Mouse (Mus musculus) large intestine, adult 2 months (tissue): ENCODE measurements at regions not wholly inside any gene's neighbourhood (a gene's known extent, or its start where the extent isn't known, plus 50 kb on each side); places are given as distances from the start of the nearest gene placed in this dataset.

Source experiments
- DNase-seq: peaks from one replicate; pipeline ENCODE4 v3.0.0-alpha.2; 2012; ENCODE audit warnings: low read depth, low spot score
- WGBS: fragments of 180-500 bp; shearing (Covaris S2); methylation state at CpG from one replicate; pipeline ENCODE4 v1.1.7; 2018; 5-methylcytosine and 5-hydroxymethylcytosine counted together

DNA sequence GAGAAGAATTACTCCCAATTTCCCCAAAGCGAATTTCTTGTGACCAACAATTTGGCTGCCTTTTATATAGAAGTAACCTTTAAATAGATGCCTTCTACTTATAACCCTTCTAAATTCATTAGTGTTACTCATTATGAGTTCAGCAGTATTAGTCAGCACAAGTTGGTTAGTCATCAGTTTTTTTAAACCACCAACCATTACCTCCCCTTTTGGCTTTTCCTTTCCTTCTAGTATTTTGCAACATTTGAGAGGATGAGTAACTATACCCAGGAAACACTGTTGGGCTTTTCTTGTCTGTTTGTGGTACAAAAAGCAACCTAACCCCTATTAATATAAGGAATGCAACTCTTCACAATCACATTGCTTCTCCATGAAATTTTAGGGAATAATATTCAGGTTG is 278.6 kb downstream of the Tex13c3 start:
- no peak for DNase-seq
- WGBS, result 76% methylated on average over 1 of the region's 1 CpGs

DNA sequence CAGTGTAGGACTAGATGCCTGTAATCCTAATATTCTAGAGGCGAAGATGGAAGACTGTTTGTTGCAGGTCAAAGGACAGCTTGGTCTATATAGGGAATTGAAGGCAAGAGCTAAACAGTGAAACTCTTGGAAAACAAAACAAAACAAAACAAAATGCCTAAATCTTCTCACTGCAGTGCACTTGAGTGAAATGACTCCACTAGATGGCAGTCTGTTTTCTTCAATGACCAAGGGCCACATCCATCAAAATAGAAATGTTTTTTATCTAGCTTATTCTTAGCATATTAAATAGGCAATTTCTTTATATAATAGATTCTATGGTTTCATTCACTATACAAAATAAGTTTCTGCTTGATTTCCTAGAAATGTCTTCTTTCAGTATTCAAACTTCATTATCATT is 279.7 kb downstream of the Tex13c3 start:
- no peak for DNase-seq
- 75% methylated on average over 1 of the region's 1 CpGs for WGBS

DNA sequence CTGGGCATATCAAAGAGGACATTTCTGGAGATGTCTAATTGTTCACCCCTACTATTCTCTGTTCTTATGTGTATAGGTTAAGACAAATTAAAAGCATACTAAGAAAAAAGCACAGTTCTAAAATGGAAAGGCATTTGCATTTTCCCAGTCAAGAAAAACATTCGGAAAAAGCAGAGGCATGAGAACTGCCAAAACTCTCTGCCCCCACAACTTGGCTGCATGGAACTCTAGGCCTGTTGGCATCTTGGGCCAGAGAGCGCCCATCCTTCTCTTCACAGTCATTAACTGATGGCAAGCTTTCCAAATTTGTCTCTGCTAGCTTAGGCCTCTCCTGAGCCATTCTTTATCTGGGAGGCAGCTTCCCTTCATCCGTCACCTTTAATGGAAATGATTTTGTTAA is 281.6 kb downstream of the Tex13c3 start:
- 87% methylated on average over 3 of the region's 3 CpGs for WGBS
- no peak for DNase-seq

DNA sequence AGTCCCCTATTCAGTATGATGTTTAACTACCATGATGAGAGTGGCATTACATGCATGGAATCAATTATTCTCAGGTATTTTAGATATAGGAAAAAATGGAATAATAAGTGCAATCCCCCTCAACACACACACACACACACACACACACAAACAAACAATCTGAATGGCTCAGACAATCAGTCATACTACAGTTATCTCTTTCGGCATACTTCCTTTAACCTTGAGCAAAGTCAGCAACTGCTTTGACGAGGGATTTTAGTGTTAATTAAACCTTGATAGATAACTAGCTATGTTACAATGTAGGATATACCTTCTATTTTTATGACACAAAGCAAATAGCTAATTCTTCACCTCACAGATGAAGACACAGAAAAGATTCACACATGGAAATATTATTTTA is 312.1 kb downstream of the Tex13c3 start:
- no peak for DNase-seq
- 38% methylated on average over 2 of the region's 2 CpGs for WGBS

DNA sequence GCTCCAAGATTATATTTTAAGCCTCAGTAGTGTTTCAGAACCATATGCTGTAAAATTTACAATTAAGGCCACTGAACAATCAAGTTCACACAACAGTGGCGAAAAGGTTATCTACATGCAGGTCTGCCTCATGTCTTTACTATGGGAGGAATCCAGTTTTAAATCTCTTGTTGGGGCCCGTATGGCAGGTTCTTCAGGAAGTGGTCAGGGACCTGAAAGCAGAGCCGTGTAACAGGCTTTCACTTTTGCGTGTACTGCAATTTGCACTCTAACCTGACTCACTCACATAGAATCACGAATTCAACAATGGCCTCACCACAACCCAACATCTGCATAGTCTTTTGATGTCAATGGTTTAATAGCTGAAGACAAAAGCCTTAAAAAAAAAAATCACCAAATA is 312.6 kb downstream of the Tex13c3 start:
- WGBS, result 34% methylated on average over 5 of the region's 5 CpGs
- no peak for DNase-seq

DNA sequence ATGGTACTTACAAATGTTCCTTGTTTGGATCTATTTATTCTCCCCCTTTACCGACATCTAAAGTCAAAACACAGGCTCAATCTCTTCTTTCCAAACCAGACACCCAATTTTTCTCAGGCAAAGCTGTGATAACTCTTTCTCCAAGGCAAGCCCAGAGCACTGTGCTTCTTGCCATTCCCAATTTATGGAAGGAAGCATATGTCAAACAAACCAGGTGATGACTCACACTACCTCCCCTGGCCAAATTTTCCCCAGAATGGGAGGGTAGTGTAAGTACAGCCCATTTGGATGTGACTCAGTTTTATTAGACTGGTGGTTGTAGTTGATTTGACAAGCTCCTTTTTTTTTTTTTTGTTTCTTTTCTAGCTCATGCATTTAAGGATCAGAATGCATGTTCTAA is 313.0 kb downstream of the Tex13c3 start:
- DNase-seq, result no peak
- WGBS, result 54% methylated on average over 1 of the region's 1 CpGs

DNA sequence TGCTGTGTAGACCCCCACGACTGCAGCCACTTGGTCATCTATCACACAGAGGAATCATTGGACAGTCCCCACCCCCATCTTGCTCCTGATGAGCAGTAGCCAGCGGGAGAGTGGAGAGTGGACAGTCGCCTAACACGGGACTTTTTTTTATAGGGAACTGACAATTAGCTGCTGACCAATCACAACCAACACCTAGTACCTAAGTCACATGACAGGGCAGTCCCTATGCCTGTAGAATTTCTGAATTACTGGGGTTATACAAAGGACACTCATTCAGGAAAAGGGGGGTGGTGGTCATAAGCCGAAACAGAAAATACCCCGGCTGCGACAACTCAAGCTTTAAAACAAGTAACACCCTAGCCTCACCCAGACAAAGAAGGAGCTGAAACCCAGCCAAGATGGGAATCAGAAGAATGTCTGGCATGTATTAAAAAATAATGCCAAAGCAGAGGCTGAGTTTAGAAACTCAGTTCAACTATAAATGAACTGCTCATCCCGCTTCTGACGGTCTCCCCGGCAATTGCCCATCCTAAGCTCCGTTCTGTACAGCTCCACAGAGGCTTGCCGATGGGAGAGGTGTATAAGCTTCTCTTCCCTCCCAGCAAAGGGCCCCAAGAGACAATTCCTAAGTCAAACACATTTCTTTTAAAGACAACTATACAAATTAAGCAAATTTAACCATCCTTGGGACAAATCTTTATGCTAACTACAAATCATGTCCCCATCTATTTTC is 313.8 kb downstream of the Tex13c3 start:
- 55% methylated on average over 12 of the region's 12 CpGs for WGBS
- no peak for DNase-seq

DNA sequence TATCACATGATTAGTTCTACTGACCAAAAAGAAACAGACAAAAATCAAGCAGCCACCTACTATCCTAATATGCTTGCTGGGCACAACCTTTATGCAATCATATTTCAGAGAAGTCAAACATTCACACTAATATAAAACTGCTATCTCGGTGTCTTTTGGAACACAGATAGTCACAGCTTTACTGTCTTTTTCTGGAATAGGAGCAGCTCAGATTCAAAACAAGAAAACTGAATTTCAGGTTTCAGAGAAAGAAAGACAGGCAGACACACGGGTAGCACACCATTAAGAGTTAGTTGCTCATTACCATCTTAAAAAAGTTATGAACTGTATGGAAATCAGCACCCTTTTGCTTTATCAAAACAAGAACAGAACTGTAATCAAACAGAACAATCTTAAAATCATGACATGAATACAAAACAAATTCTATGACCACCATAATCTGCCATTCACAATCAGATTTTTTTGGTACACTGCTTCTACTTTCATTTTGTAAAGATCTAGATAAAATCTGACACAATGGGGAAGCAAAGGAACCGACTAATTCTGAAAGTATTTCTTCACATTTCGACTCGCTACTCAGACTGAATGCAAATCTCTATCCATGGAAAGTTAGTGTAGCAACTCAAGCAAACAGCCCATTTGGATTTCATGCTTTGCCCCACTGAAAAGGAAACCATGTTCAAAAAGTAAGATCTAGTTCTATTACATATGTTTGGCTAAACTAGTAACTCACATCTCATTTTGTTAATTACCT is 315.1 kb downstream of the Tex13c3 start:
- DNase-seq, result no peak

DNA sequence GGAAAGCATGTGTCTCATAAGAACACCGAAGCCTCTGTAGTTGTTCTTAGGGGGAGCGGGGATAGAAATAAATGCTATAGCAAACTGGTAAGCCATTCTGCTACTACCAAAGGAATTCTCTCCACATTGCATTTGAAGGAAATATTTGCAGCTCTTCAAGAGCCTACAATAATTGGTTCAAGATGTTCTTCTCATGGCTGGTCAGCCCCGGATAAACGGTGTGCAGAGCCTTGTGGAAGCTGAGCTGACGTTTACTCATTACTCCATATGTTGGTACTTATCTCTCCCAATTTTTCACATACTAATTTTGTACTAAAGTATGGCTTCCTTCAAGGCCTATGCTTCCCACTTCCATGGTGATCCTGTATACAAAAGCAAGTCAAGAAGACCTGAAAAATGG is 317.0 kb downstream of the Tex13c3 start:
- WGBS, result 80% methylated on average over 5 of the region's 5 CpGs
- DNase-seq, result no peak

More for the DNA sequence above, 315.1 kb downstream of the Tex13c3 start:
- 53% methylated on average over 5 of the region's 5 CpGs for WGBS

DNA sequence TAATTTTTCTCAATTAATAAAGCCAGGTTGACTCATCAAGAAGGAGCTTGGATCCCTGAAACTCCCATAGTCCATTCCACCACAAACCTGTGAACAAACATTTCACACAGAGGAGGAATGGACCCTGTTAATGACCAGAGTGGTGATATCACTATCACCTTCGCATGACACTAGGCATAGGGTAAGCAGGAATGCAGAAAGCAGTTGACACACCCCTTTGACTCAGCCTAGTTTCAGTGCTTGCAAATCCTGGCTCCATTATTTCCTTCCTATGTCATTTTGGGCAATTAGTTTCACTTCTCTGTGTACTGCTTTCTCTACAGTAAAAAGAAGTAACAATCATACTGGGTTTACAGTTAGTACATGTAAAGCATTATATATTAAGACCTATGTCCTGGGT is 318.2 kb downstream of the Tex13c3 start:
- WGBS, result 40% methylated on average over 1 of the region's 1 CpGs
- DNase-seq, result no peak

DNA sequence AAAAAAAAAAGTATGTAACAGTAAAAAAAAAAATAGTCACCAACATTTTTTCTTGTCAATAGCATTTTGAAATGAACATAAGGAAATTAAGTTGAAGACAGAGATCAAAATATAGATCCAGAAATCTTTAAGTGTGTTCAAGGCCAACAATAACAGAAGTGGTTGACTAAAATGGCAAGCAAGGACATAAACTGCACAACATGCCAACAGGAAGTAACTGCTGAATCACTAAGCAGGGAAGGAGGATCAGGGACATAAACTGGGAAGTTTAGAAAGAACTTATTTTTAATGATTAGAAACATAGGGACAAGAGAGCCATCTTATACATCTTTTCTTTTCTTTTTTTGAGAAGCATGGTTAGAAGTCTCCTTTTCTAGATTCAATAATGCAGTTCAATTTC is 318.8 kb downstream of the Tex13c3 start:
- DNase-seq, result no peak

DNA sequence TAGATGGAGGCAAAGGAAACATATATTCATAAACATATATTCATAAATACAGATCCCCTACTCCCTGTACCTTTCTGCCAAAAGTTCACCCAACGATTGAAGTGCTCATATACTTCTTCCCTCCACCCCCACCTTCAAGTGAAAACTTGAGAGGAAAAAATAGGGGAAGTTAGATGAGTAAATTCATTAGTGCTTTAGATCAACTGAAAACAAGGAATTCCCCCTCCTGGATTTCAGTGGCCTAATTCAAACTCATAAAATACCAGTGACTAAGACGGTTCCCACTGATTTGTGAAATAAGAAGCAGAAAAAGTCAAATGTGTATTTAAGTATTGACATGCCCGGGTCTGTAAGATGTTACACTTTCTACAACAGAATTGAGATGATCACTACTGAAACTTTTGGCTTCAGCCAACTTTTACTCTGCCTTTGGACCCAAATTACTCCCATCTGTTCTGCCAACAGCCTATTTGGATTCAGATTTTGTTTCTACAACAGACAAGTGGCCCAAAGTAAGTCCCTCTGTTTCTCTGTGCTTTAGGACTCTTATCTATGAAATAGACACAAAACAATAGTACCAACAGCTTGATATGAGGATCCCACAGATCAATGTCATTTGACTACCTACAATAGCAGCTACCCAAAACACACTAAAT is 320.7 kb downstream of the Tex13c3 start:
- DNase-seq, result no peak
- WGBS, result 62% methylated on average over 3 of the region's 3 CpGs

DNA sequence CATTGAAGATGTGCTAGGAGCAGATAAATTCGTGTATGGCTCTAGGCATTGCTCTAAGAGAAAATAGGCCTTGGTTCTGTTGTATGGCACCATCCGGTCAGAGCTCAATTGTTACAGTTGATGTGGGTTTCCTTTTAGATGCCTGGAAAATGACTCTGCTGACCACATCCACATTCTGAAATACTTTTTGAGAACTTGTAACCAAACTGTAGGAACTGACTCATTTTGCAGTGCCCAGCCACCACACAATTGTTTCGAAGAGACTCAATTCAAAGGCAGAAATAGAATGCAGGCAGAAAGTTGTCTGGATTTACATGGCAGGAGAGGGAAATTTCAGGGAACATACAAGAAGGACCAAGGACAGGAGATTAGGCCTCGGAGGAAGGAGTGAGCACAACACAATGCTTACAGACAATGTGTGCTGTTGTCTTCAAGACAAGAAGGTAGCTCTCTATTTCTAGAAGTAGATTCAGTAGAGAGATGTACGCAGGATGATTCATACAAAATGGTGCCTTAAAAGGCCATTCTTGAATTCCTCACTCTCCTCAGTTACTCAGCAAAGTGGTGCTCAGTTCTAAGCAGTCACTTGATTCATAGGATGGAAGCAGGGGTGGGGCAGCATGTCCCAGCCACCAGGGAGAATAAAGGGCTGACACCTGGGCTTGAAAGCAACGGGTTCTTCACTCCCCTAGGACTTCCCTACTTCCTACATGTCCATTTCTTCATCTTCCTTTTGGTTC is 323.5 kb downstream of the Tex13c3 start:
- WGBS, result 74% methylated on average over 6 of the region's 6 CpGs
- no peak for DNase-seq

DNA sequence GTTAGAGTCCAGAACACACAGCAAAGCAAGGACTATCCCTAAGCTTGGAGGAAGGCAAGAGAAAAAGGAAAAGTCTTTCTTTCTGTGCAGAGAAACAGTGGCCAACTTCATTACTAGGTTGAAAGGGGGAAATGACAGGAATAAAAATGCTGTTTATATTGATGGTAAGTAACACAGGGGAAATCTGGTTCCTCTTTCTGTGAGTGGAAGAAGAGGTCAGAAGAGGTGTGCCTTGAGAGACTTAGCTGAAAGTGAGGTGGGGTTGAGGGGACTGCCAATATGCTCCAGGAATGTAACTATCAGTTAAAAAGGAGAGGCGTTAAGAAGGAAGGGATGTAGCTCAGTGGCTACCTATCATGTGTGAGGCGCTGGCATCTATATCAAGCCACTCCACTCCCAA is 327.5 kb downstream of the Tex13c3 start:
- 68% methylated on average over 2 of the region's 2 CpGs for WGBS
- no peak for DNase-seq

DNA sequence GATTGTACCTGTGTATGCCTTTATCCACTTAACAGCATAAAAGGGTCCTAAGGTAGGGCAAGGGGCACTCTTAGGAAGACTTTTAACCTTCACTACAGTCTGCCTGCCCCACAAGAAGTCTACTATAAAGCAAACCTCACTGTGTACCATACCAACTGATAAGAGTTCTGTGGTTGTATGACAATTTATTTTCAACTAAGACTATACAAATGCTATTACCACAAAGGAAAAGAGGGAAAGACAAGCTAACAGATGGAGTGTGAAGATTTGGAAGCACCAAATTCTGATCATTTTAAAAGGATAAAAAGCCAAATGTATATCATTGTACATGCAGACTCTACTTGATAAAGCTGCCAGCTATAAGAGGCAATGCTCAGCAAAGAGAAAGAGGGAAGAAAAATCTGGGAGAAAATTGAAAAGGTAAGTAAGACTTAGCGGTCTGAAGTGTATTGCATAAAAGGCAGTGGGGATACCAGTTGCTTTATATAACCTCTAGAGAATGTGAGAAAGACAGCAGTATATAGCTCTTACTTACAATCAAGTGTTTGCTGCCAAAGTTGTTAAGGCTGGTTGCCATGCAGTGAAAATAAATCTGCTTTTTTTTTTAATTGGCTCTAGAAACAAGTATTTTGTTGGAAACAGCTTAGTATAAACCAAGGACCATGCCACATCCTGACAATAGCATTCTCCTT is 328.8 kb downstream of the Tex13c3 start:
- DNase-seq, result no peak
- WGBS, result 100% methylated on average over 1 of the region's 1 CpGs

DNA sequence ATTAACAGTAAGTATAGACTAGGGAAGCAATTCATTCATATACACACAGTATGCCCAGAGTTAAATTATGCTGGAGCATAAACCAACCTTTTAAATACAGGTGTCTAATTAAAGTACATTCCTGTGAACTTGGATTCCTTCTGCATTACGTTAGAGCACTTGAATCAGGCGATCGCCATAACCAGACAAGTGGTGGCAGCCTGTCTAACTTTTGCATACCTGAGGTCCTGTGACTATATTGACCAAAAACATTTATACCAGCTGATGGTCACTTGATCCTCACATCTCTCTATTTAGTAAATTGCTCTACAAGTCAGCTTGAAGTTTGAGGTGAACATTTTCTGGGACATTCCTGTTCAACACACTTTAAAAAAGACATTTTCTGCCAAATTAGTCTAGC is 330.5 kb downstream of the Tex13c3 start:
- no peak for DNase-seq
- WGBS, result 90% methylated on average over 3 of the region's 3 CpGs

DNA sequence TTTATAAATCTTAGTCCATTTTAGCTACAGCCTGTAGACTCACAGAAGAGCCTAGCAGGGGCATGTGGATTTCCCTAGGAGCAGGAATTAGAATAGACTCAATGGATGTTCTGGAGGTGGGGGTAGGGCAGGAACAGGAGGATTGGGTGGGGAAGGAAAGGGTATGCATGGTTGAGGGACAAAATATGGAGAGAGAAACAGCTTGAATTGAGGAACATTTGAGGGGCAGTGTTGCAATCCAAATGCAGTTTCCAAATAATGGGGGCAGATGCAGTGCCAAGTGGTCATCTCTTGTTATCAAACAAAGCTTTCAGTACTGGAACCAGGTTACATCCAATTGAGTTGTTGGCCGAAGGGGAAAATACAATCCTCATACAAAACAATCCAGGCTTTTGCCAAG is 332.4 kb downstream of the Tex13c3 start:
- DNase-seq, result no peak
- WGBS, result 94% methylated on average over 1 of the region's 1 CpGs

DNA sequence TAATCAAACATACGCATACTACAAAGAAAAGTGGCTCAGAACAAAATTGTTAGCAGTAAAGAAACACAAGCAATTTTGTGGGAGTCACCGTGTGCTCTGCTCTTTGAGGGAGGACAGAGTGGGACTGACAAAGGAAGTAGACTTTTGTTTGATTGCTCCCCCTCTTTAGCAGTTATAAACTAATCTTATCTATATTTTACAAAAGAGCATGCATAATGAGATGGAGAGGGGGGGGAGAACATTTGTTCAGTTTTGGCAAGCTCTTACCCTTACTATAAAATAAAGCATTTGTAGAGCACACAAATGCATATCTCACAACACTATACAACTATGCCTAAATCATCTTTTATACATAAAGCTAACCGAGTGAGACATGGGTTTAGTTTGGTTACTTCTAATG is 332.9 kb downstream of the Tex13c3 start:
- DNase-seq, result no peak
- 84% methylated on average over 3 of the region's 3 CpGs for WGBS

DNA sequence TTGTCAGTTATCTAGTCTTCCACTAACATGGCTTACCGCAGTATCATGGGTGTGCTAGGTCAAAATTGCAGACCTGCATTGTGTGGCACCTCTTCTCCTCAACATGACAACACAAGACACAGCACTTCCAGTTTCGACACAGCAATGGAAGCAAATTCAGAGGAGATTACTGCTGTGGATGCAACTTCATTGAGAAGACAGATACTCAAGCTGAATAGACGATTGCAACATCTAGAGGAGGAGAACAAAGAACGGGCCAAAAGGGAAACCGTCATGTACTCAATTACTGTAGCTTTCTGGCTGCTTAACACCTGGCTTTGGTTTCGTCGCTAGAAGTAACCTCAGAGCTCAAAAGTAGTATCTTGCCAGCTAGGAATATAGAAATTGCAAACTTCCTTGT is 368.4 kb downstream of the Tex13c3 start:
- 72% methylated on average over 7 of the region's 7 CpGs for WGBS
- no peak for DNase-seq

DNA sequence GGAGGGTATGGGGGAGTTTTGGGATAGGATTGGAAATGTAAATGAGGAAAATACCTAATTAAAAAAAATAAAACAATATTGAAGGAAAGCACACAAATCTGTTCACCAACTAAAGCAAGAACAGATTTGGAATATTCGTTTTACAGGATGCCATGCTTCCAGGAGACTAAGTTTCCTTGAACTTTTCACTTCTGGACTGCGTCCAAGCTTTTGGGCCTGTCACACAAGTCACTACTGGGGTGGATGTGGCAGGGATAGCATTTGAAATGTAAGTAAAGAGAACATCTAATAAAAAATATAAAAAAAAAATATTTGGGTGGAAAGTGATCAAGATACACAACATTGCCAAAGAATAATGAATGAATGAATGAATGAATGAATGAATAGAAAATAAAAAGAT is 378.2 kb downstream of the Tex13c3 start:
- WGBS, result 58% methylated on average over 2 of the region's 2 CpGs
- no peak for DNase-seq
